Mouse (Mus musculus) layer of hippocampus, adult 9-11 months (tissue): Measurements from ENCODE around the gene Borcs5.

Source experiments
- DNase-seq: peaks from one replicate; pipeline ENCODE4 v3.0.0; 2022

Gene Borcs5

GRCm38 (mm10) chr6:134630447-134630846, 8.9 kb upstream of the Borcs5 start:
- DNase-seq, result no peak

GRCm38 (mm10) chr6:134631947-134632687, 7.2 kb upstream of the Borcs5 start, which contains the start of gene Mansc1:
Gene Mansc1 (minus strand): TSS chr6:134632488.
- DNase-seq, result no peak

GRCm38 (mm10) chr6:134632756-134633155, 6.6 kb upstream of the Borcs5 start:
- DNase-seq, result no peak

- no peak for DNase-seq
These were observed 5.8 kb upstream of the Borcs5 start for GRCm38 (mm10) chr6:134633553-134633952.

GRCm38 (mm10) chr6:134636476-134636875, 2.8 kb upstream of the Borcs5 start:
- no peak for DNase-seq

- no peak for DNase-seq
These were observed 590 bp downstream of the Borcs5 start for GRCm38 (mm10) chr6:134639900-134640299.

GRCm38 (mm10) chr6:134640485-134641475, 1.5 kb downstream of the Borcs5 start:
- peak; percentile 95 for DNase-seq

- DNase-seq, result no peak
These were observed 2.6 kb downstream of the Borcs5 start for GRCm38 (mm10) chr6:134641738-134642446.

GRCm38 (mm10) chr6:134643296-134643695, 4.0 kb downstream of the Borcs5 start:
- DNase-seq, result no peak

GRCm38 (mm10) chr6:134646835-134647234, 7.5 kb downstream of the Borcs5 start:
- DNase-seq, result no peak

- peak; percentile 40 for DNase-seq
These were observed 8.3 kb downstream of the Borcs5 start for GRCm38 (mm10) chr6:134647621-134648020.

- DNase-seq, result peak; percentile 81
These were observed 9.0 kb downstream of the Borcs5 start for GRCm38 (mm10) chr6:134648356-134648755.

GRCm38 (mm10) chr6:134656527-134656926, 17.2 kb downstream of the Borcs5 start:
- DNase-seq, result no peak

GRCm38 (mm10) chr6:134659108-134659958, 20.0 kb downstream of the Borcs5 start:
- DNase-seq, result peak; percentile 57

GRCm38 (mm10) chr6:134660714-134661406, 21.6 kb downstream of the Borcs5 start:
- no peak for DNase-seq

- DNase-seq, result no peak
These were observed 25.3 kb downstream of the Borcs5 start for GRCm38 (mm10) chr6:134664573-134664972.

- no peak for DNase-seq
These were observed 26.5 kb downstream of the Borcs5 start for GRCm38 (mm10) chr6:134665817-134666216.

GRCm38 (mm10) chr6:134668519-134668918, 29.2 kb downstream of the Borcs5 start:
- DNase-seq, result no peak

- DNase-seq, result no peak
These were observed 30.0 kb downstream of the Borcs5 start for GRCm38 (mm10) chr6:134669179-134669865.

GRCm38 (mm10) chr6:134670881-134671411, 31.6 kb downstream of the Borcs5 start:
- no peak for DNase-seq
